Mouse (Mus musculus): ENCODE results near the gene Med15. TPM values are rescaled to one million over a fixed set of nuclear protein-coding genes. Genes with fewer than 3 reads are reported as not detected.
A peak's percentile ranks its signal among the peaks of the same experiment; 100 is the strongest.

Gene Med15
- polyA plus RNA-seq, 1 experiment from 2014 or later, result 41.7 TPM

- H3K9ac ChIP-seq, result no peak overlapping the region
- 74% methylated on average over 10 of the region's 10 CpGs for WGBS
Measured at GRCm38 (mm10) chr16:17647566-17648340, 84.9 kb downstream of the Med15 start.

GRCm38 (mm10) chr16:17647156-17647555 lies 85.5 kb downstream of the Med15 start:
- ATAC-seq (ENCODE audit: borderline replicate concordance, extremely low read depth, low FRiP score, low TSS enrichment), result no peak
- Histone ChIP-seq H3K9ac (peak overlapping the region; percentile 56; the same call in 1 of the 2 replicates), H3K36me3 (peaks cover 33% of the 10 kb centered on the region), H3K4me1 (peaks cover 15% of the 10 kb centered on the region), H3K4me2 (peak overlapping the region; percentile 94), H3K4me3 (peak overlapping the region; percentile 54; the same call in 1 of the 2 replicates), H3K27me3 (no peaks in the 10 kb centered on the region), H3K27ac (no peak overlapping the region), H3K9me3 (no peaks in the 10 kb centered on the region)
- WGBS, result 19% methylated on average over 1 of the region's 1 CpGs

More at GRCm38 (mm10) chr16:17647566-17648340, 84.9 kb downstream of the Med15 start:
- ATAC-seq (ENCODE audit: borderline replicate concordance, extremely low read depth, low FRiP score, low TSS enrichment), result no peak
- H3K36me3 ChIP-seq, result peaks cover 33% of the 10 kb centered on the region
- H3K27me3 ChIP-seq, result no peaks in the 10 kb centered on the region
- peaks cover 15% of the 10 kb centered on the region for H3K4me1 ChIP-seq
- no peak overlapping the region for H3K27ac ChIP-seq
- no peaks in the 10 kb centered on the region for H3K9me3 ChIP-seq
- H3K4me3 ChIP-seq, result no peak overlapping the region
- H3K4me2 ChIP-seq, result no peak overlapping the region

- H3K4me2 ChIP-seq, result peak within 1 kb of the TSS; percentile 94
- H3K27ac ChIP-seq, result peak within 1 kb of the TSS; percentile 58; the same call in 1 of the 2 replicates
- peak within 1 kb of the TSS; percentile 56 for H3K9ac ChIP-seq
- H3K27me3 ChIP-seq, result no peaks in the 10 kb centered on the region
- H3K4me1 ChIP-seq, result peaks cover 15% of the 10 kb centered on the region
- 3% methylated on average over 49 of the region's 65 CpGs for WGBS
- H3K4me3 ChIP-seq, result peak within 1 kb of the TSS; percentile 54
- peak; percentile 95 for ATAC-seq (ENCODE audit: borderline replicate concordance, extremely low read depth, low FRiP score, low TSS enrichment)
- no peaks in the 10 kb centered on the region for H3K9me3 ChIP-seq
- H3K36me3 ChIP-seq, result peaks cover 32% of the 10 kb centered on the region
Measured at GRCm38 (mm10) chr16:17646310-17647114, 86.2 kb downstream of the Med15 start, which contains the start of gene Ccdc74a. TSS of gene Ccdc74a (plus strand) at chr16:17646470.

- Histone ChIP-seq H3K27me3 (no peaks in the 10 kb centered on the region), H3K36me3 (peaks cover 49% of the 10 kb centered on the region), H3K27ac (no peak overlapping the region), H3K4me3 (no peak overlapping the region), H3K9me3 (no peaks in the 10 kb centered on the region), H3K4me2 (no peak overlapping the region), H3K4me1 (peaks cover 15% of the 10 kb centered on the region), H3K9ac (no peak overlapping the region)
- no peak for ATAC-seq (ENCODE audit: borderline replicate concordance, extremely low read depth, low FRiP score, low TSS enrichment)
- WGBS, result 88% methylated on average over 4 of the region's 4 CpGs
Measured at GRCm38 (mm10) chr16:17643437-17643990, 89.2 kb downstream of the Med15 start.

- ATAC-seq (ENCODE audit: borderline replicate concordance, extremely low read depth, low FRiP score, low TSS enrichment), result no peak
- Histone ChIP-seq H3K27me3 (no peaks in the 10 kb centered on the region), H3K4me3 (no peak overlapping the region), H3K27ac (no peak overlapping the region), H3K4me2 (no peak overlapping the region), H3K4me1 (peaks cover 13% of the 10 kb centered on the region), H3K9me3 (no peaks in the 10 kb centered on the region), H3K36me3 (peaks cover 61% of the 10 kb centered on the region), H3K9ac (no peak overlapping the region)
- 89% methylated on average over 8 of the region's 8 CpGs for WGBS
Measured at GRCm38 (mm10) chr16:17642311-17642710, 90.4 kb downstream of the Med15 start.

- peaks cover 66% of the 10 kb centered on the region for H3K36me3 ChIP-seq
- 80% methylated on average over 6 of the region's 6 CpGs for WGBS
- H3K4me3 ChIP-seq, result no peak overlapping the region
- H3K4me2 ChIP-seq, result no peak overlapping the region
- H3K27me3 ChIP-seq, result no peaks in the 10 kb centered on the region
- H3K27ac ChIP-seq, result no peak overlapping the region
- H3K4me1 ChIP-seq, result peaks cover 4% of the 10 kb centered on the region
- H3K9ac ChIP-seq, result no peak overlapping the region
- no peak for ATAC-seq (ENCODE audit: borderline replicate concordance, extremely low read depth, low FRiP score, low TSS enrichment)
- H3K9me3 ChIP-seq, result no peaks in the 10 kb centered on the region
Measured at GRCm38 (mm10) chr16:17641301-17641700, 91.4 kb downstream of the Med15 start.

GRCm38 (mm10) chr16:17640706-17641105 lies 92.0 kb downstream of the Med15 start:
- 86% methylated on average over 9 of the region's 9 CpGs for WGBS
- peaks cover 67% of the 10 kb centered on the region for H3K36me3 ChIP-seq
- peaks cover under 1% of the 10 kb centered on the region; the same call in 1 of the 2 replicates for H3K4me1 ChIP-seq
- H3K9me3 ChIP-seq, result no peaks in the 10 kb centered on the region
- H3K27ac ChIP-seq, result no peak overlapping the region
- no peak for ATAC-seq (ENCODE audit: borderline replicate concordance, extremely low read depth, low FRiP score, low TSS enrichment)
- no peak overlapping the region for H3K4me2 ChIP-seq
- no peak overlapping the region for H3K9ac ChIP-seq
- H3K4me3 ChIP-seq, result no peak overlapping the region
- no peaks in the 10 kb centered on the region for H3K27me3 ChIP-seq

- H3K27ac ChIP-seq, result no peak overlapping the region
- no peak overlapping the region for H3K4me3 ChIP-seq
- H3K9ac ChIP-seq, result no peak overlapping the region
- no peaks in the 10 kb centered on the region for H3K27me3 ChIP-seq
- 90% methylated on average over 6 of the region's 6 CpGs for WGBS
- no peak for ATAC-seq (ENCODE audit: borderline replicate concordance, extremely low read depth, low FRiP score, low TSS enrichment)
- H3K36me3 ChIP-seq, result peaks cover 67% of the 10 kb centered on the region
- no peak overlapping the region for H3K4me2 ChIP-seq
- H3K4me1 ChIP-seq, result no peaks in the 10 kb centered on the region
- no peaks in the 10 kb centered on the region for H3K9me3 ChIP-seq
Measured at GRCm38 (mm10) chr16:17639951-17640350, 92.7 kb downstream of the Med15 start.

GRCm38 (mm10) chr16:17639081-17639480 lies 93.6 kb downstream of the Med15 start:
- Histone ChIP-seq H3K27ac (no peak overlapping the region), H3K36me3 (peaks cover 70% of the 10 kb centered on the region), H3K9me3 (no peaks in the 10 kb centered on the region), H3K4me2 (no peak overlapping the region), H3K9ac (no peak overlapping the region), H3K4me3 (no peak overlapping the region), H3K4me1 (no peaks in the 10 kb centered on the region), H3K27me3 (no peaks in the 10 kb centered on the region)
- 91% methylated on average over 3 of the region's 3 CpGs for WGBS
- no peak for ATAC-seq (ENCODE audit: borderline replicate concordance, extremely low read depth, low FRiP score, low TSS enrichment)

GRCm38 (mm10) chr16:17638036-17638628 lies 94.6 kb downstream of the Med15 start:
- no peak for ATAC-seq (ENCODE audit: borderline replicate concordance, extremely low read depth, low FRiP score, low TSS enrichment)
- Histone ChIP-seq H3K27me3 (no peaks in the 10 kb centered on the region), H3K4me1 (no peaks in the 10 kb centered on the region), H3K36me3 (peaks cover 71% of the 10 kb centered on the region), H3K9me3 (no peaks in the 10 kb centered on the region), H3K27ac (no peak overlapping the region), H3K4me3 (no peak overlapping the region), H3K4me2 (no peak overlapping the region), H3K9ac (no peak overlapping the region)
- 90% methylated on average over 9 of the region's 9 CpGs for WGBS

- ATAC-seq (ENCODE audit: borderline replicate concordance, extremely low read depth, low FRiP score, low TSS enrichment), result no peak
- 85% methylated on average over 2 of the region's 2 CpGs for WGBS
- no peak overlapping the region for H3K27ac ChIP-seq
Measured at GRCm38 (mm10) chr16:17637610-17638009, 95.1 kb downstream of the Med15 start.

More at GRCm38 (mm10) chr16:17637610-17638009, 95.1 kb downstream of the Med15 start:
- no peak overlapping the region for H3K4me2 ChIP-seq
- H3K4me1 ChIP-seq, result no peaks in the 10 kb centered on the region
- H3K4me3 ChIP-seq, result no peak overlapping the region
- no peak overlapping the region for H3K9ac ChIP-seq
- no peaks in the 10 kb centered on the region for H3K9me3 ChIP-seq
- H3K36me3 ChIP-seq, result peaks cover 71% of the 10 kb centered on the region
- H3K27me3 ChIP-seq, result no peaks in the 10 kb centered on the region
